Mouse (Mus musculus): ENCODE data around the gene Ssr2. TPM values are rescaled to one million over a fixed set of nuclear protein-coding genes. Genes with fewer than 3 reads are reported as not detected.

Ssr2 gene
- total RNA-seq, 1 experiment from 2014 or later = 144 TPM

GRCm38 (mm10) chr3:88621537-88622112 lies 45.9 kb downstream of the Ssr2 start:
- no peak for ATAC-seq (replicated peaks; ENCODE audit: low read depth, poor library complexity, severe bottlenecking)

DNA sequence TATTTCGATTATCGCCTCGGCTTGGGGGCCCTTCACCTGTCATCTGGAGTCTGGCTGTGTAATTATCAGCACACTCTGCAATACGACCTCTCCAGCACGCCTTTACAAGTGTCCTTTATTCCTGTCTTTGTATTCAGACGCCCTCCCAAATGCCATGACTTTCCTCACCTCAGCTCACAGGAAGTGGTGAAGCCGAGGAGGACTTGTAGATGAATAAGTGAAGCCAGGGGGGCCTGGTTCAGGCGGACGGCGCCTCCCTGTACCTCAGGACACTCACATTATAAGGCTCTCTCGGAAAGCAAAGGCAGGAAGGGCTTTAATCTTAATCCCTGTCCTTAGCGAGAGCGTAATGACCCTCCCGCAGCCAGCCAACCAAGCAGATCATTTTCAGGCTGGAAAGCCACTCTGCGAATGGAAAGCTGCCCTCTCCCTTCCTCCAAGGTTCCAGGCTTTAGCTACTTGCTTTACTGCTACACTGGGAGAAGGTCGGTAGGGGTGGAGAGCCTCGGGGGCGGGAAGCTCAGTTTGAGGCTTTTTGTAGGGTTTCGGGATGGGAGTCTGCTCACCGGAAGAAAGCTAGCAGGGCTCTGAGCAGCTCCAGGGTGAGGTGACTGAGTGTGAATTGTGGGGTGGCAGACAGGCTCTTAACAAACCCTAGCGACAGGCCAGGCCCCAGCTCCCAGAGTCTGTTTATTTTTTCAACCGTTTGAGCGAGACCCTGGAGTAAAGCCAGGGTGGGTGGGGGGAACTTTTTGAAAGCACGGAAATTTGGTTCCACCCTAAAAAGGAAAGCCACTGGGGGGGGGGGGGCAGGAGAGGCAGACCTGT lies 46.7 kb downstream of the Ssr2 start:
- ATAC-seq (replicated peaks; ENCODE audit: low read depth, poor library complexity, severe bottlenecking) = no peak

DNA sequence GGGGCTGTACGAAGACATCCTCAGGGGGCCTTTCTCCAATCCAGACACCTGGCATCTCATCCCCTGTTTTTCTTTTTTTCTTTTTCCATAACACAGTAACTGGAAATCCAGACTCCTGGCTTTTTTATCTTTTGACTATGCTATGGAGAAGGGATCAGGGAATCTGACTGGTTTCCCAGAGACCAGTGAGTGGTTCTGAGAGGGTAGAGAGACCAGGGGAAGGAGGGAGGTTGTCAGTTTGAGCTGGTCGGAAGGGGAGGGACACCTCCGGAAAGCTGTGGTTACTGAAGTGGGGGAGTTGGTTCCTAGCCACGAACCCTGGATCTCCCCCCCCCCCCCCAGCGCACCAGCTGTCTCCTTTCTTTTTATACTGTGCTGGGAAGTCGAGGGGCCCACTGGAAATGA lies 47.3 kb downstream of the Ssr2 start:
- ATAC-seq (replicated peaks; ENCODE audit: low read depth, poor library complexity, severe bottlenecking) = peak; percentile 36

DNA sequence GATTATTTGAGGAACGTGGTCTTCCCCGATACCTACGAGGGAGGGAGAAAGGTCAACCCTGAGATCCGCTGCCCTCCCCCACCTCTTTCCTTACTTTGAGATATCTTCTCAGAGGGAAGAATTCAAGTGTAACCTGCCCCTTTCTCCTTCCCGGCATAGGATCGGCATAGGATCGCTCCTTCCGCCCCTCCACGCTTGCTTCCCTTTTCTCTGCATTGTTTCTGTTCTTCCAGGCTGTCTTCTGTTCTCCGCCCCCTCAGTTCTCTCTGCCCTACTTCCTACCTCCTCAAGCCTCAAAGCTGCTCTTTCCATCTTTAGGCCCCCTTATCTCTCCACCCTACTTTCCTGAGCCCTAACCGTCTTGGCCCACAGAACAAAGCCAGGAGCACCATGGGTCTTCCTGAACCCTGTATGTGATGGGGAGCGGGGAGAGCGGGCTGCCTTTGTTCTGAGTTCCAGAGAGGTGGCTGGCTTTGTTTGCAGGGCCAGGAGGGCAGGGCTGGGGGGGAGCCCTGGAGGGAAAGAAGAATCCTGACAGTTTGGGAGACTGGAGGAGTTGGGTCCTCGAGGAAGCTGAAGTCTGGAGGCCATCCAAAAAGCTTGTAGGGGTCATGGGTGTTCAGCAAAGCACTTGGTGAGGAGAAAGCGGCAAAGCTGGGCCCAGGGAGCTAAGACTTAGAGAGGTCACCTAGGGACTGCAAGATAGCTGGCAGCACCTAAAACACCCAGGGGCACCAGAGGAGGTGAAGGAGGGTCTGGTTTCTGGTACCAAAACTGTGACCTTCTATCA lies 47.9 kb downstream of the Ssr2 start:
- ATAC-seq (replicated peaks; ENCODE audit: low read depth, poor library complexity, severe bottlenecking) = peak; percentile 45

DNA sequence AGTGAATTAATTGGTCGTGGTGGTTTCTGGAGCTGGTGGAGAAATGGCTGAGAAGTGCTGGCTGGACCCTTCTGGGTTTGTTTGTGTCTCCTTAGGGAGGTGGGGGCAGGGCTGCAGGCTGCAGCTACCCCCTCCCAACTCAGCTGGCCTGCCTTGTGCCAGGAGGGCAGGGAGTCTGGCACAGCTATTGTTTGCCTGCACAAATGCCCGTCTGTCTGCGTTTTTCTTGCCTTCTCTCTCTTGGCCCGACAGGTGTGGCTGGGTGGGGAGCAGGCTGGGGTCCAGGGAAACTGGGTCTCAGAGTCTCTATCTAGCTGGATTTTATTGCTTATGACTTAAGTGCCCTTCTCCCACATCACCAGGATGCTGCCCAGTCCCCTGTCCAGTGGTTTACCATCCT lies 48.6 kb downstream of the Ssr2 start:
- ATAC-seq (replicated peaks; ENCODE audit: low read depth, poor library complexity, severe bottlenecking) = no peak

- no peak for ATAC-seq (replicated peaks; ENCODE audit: low read depth, poor library complexity, severe bottlenecking)
Measured at GRCm38 (mm10) chr3:88624951-88625350, 49.3 kb downstream of the Ssr2 start.

DNA sequence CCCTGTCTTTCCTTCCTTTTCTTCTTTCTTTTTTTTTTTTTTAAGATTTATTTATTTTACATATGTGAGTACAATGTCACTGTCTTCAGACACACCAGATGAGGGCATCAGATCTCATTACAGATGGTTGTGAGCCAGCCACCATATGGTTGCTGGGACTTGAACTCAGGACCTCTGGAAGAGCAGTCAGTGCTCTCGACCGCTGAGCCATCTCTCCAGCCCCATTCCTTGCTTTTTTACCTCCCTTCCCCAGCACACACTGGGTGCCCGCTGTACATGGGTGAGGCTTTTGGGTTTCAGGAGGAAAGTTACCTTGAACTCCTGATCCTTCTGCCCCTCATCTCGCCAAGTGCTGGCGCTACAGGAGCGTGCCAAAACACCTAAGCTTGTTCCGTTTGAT lies 49.9 kb downstream of the Ssr2 start:
- no peak for ATAC-seq (replicated peaks; ENCODE audit: low read depth, poor library complexity, severe bottlenecking)

DNA sequence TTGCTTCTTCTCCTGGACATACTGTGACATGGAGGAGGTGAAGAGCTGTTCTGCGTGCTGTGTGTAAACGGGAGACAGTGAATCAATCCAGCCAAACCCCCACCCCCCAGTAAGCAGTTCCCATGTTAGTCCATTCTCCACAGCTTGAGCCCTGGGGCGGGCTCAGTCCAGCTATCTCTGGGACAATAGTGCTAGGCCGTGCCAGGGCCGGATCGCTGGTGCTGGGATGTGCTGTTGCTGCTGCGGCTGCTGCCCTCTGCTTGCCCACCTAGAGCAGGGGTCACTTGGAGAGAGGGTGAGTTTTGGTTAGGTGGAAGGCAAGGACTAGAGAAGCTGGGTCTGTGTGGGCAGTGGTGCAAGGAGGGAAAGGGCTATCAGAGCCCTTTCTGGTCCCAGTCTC lies 50.6 kb downstream of the Ssr2 start:
- ATAC-seq (replicated peaks; ENCODE audit: low read depth, poor library complexity, severe bottlenecking) = no peak

- peak; percentile 41 for ATAC-seq (replicated peaks; ENCODE audit: low read depth, poor library complexity, severe bottlenecking)
Measured at GRCm38 (mm10) chr3:88627114-88627513, 51.4 kb downstream of the Ssr2 start.

- ATAC-seq (replicated peaks; ENCODE audit: low read depth, poor library complexity, severe bottlenecking) = no peak
Measured at GRCm38 (mm10) chr3:88627535-88627934, 51.9 kb downstream of the Ssr2 start.

GRCm38 (mm10) chr3:88628766-88629165 lies 53.1 kb downstream of the Ssr2 start:
- ATAC-seq (replicated peaks; ENCODE audit: low read depth, poor library complexity, severe bottlenecking) = no peak

- no peak for ATAC-seq (replicated peaks; ENCODE audit: low read depth, poor library complexity, severe bottlenecking)
Measured at GRCm38 (mm10) chr3:88629244-88629643, 53.6 kb downstream of the Ssr2 start.

- no peak for ATAC-seq (replicated peaks; ENCODE audit: low read depth, poor library complexity, severe bottlenecking)
Measured at GRCm38 (mm10) chr3:88630018-88630417, 54.3 kb downstream of the Ssr2 start.

GRCm38 (mm10) chr3:88630849-88631341 lies 55.2 kb downstream of the Ssr2 start:
- ATAC-seq (replicated peaks; ENCODE audit: low read depth, poor library complexity, severe bottlenecking) = peak; percentile 49

DNA sequence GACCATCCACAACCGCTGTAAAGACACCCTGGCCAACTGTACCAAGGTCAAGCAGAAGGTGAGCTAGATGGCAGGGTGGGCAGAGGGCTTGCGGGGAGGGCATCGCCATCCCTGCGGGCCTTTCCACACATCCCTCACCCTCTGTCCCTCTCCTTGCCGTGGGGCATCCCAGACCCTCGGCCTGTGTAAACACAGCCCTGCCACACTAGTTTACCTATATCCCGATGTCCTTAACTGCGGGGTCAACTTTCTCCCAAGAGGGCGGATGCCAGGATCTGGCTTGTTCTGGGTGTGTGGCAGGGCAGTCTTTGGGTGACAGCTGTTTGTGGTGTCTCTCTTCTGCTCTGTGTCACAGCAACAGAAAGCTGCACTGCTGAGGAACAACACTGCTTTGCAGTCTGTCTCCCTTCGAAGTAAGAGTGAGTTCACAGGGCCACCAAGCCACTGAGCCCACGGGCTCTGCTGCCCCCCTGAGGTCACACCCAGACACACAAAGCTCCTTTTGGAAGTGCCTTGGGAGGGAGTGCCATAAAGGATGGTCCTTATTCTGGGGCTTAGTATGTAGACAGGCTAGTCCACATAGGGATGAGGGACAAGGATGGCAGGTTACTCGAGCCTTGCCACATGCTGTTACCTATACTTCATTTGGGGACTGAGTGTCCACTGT lies 56.4 kb downstream of the Ssr2 start:
- ATAC-seq (replicated peaks; ENCODE audit: low read depth, poor library complexity, severe bottlenecking) = peak; percentile 34; the same call in 1 of the 2 replicates

GRCm38 (mm10) chr3:88633056-88633455 lies 57.4 kb downstream of the Ssr2 start:
- ATAC-seq (replicated peaks; ENCODE audit: low read depth, poor library complexity, severe bottlenecking) = no peak

- no peak for ATAC-seq (replicated peaks; ENCODE audit: low read depth, poor library complexity, severe bottlenecking)
Measured at GRCm38 (mm10) chr3:88635506-88636275, 60.0 kb downstream of the Ssr2 start.

- no peak for ATAC-seq (replicated peaks; ENCODE audit: low read depth, poor library complexity, severe bottlenecking)
Measured at GRCm38 (mm10) chr3:88636555-88636986, 60.9 kb downstream of the Ssr2 start.

DNA sequence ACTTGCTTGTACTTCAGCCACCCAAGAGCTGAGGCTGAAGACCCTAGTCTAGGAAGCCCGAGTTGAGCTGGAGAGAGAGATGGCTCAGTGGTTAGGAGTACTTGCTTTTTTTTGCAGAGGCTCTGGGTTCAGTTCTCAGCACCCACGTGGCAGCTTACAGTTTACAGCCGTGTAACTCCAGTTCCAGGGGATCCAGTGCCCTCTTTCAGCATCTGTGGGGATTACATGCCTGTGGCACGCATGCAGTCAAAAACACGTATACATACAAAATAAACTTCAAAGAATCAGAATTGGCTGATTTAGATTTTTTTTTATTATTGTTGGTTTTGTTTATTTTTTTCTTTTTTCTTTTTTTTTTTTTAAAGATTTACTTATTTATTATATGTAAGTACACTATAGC lies 61.5 kb downstream of the Ssr2 start:
- no peak for ATAC-seq (replicated peaks; ENCODE audit: low read depth, poor library complexity, severe bottlenecking)
